Mouse (Mus musculus) thymus, postnatal 36 days (tissue): ENCODE measurements around the gene Srp14.
A peak's percentile ranks its signal among the peaks of the same experiment; 100 is the strongest.

Source experiments
- DNase-seq, 2 experiments: peaks; one replicate each; pipeline ENCODE4 v3.0.0; 2022; ENCODE audit warnings: mixed read lengths in 2 of 2

Gene Srp14

DNA sequence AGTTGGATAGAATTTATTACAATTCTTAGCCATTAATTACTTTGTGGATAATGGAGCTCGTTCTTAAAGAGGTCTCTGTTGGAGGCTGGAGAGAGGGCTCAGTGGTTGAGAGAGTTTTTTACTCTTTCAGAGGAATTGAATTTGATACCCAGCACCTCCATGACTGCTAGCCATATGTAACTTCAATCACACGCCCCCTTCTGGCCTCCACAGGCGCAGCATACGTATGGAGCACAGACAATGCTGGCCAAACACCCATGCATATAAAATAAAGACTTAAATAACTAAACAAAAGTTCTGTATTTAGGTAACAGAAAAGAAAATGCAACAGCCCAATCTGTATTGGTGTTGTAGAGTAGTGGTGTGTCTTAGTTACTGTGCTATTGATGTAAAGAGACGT, 47.9 kb downstream of the Srp14 start:
- peak; percentile 28 to 31 for DNase-seq

DNA sequence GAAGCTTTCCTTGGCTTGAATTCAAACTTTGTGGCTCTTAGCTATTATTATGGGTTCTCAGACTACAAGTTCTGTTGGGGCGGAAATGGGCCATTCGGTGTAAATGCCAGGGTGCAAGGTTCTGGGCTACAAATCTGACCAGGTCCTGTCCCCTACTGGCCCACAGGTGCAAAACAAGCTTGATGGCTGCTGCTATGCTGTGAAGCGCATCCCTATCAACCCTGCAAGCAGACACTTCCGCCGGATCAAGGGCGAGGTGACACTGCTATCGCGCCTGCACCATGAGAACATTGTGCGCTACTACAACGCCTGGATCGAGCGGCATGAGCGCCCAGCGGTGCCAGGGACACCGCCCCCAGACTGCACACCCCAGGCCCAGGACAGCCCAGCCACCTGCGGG, 48.9 kb downstream of the Srp14 start:
- DNase-seq = no peak

GRCm38 (mm10) chr2:118429297-118429696, 50.2 kb downstream of the Srp14 start:
- DNase-seq = no peak

DNA sequence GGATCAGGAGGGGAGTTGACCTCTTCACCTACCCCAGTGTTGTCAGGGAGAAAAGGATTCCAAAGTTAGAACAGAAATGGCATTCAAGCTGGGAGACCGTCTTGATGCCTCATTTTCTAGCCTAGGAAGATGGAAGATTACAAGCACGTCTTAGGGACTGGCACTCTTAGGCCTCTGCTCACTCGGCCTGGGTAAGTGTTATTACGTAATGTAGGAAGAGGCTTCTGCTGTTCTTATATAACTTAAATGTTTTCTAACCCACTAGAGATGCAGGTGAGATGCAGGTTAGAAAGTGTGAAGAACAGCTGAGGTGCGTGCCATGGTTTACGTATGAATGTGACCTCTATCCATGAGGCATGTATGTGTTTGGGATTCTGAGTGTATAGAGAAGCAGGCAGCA, 51.2 kb downstream of the Srp14 start:
- DNase-seq = no peak
